Mouse (Mus musculus): ENCODE data around the gene Defb36. TPM values are rescaled to one million over a fixed set of nuclear protein-coding genes. Genes with fewer than 3 reads are reported as not detected.

Gene Defb36
- total RNA-seq, 2 experiments from 2014 or later: not detected

Other genes with a start within 250 kb of the Defb36 start
- not detected for gene Nrsn2, start 227.7 kb upstream of the Defb36 start, total RNA-seq (2021)
- under 1 TPM; 0.34 to 0.57 TPM for gene Sox12, start 206.3 kb upstream of the Defb36 start, total RNA-seq (2021)
- gene Zcchc3, start 189.3 kb upstream of the Defb36 start, total RNA-seq (2021): under 1 TPM; 0.62 to 0.76 TPM
- gene 6820408C15Rik, start 188.7 kb upstream of the Defb36 start, total RNA-seq (2021): not detected
- gene Defb23, start 139.7 kb upstream of the Defb36 start, total RNA-seq (2021): not detected
- not detected for gene Defb20, start 127.3 kb upstream of the Defb36 start, total RNA-seq (2021)
- gene Defb22, start 114.2 kb upstream of the Defb36 start, total RNA-seq (2021): not detected
- gene Defb26, start 92.6 kb upstream of the Defb36 start, total RNA-seq (2021): not detected
- gene Defb28, start 86.1 kb upstream of the Defb36 start, total RNA-seq (2021): not detected
- not detected for gene Defb29, start 64.2 kb upstream of the Defb36 start, total RNA-seq (2021)
- gene Gm17416, start 35.0 kb upstream of the Defb36 start, total RNA-seq (2021): not detected
- gene Defb21, start 31.6 kb upstream of the Defb36 start, total RNA-seq (2021): not detected
- not detected for gene Defb19, start 24.0 kb upstream of the Defb36 start, total RNA-seq (2021)
- gene Defb45, start 4.9 kb upstream of the Defb36 start, total RNA-seq (2021): not detected
- gene Defb25, start 18.7 kb downstream of the Defb36 start, total RNA-seq (2021): not detected
- 1 to 10 TPM; 1.6 to 3.3 TPM for gene Rem1, start 22.6 kb downstream of the Defb36 start, total RNA-seq (2021)
- gene H13, start 65.1 kb downstream of the Defb36 start, total RNA-seq (2021): 10 to 100 TPM; 29.5 to 30.8 TPM
- 10 to 100 TPM; 11.3 to 12.7 TPM for gene Mcts2, start 82.7 kb downstream of the Defb36 start, total RNA-seq (2021)
- 10 to 100 TPM; 16.0 to 28.5 TPM for gene Id1, start 131.9 kb downstream of the Defb36 start, total RNA-seq (2021)
- 1 to 10 TPM; 2.6 to 3.5 TPM for gene Cox4i2, start 149.8 kb downstream of the Defb36 start, total RNA-seq (2021)
- gene Bcl2l1, start 227.4 kb downstream of the Defb36 start, total RNA-seq (2021): 10 to 100 TPM; 20.6 to 30.6 TPM
- gene Tpx2, start 243.6 kb downstream of the Defb36 start, total RNA-seq (2021): 1 to 10 TPM; 1.6 to 5.3 TPM